Mouse (Mus musculus) right cerebral cortex, postnatal 4 days (tissue): ENCODE measurements around the gene Cnnm4.

ENCODE experiments used
- DNase-seq: peaks from one replicate; pipeline ENCODE4 v3.0.0-alpha.2; 2022

Gene Cnnm4

GRCm38 (mm10) chr1:36474646-36475045 lies 3.2 kb downstream of the Cnnm4 start:
- no peak for DNase-seq

GRCm38 (mm10) chr1:36475480-36476110 lies 4.2 kb downstream of the Cnnm4 start:
- no peak for DNase-seq

GRCm38 (mm10) chr1:36476426-36476825 lies 5.0 kb downstream of the Cnnm4 start:
- no peak for DNase-seq

- DNase-seq = peak; percentile 31
These were observed 6.9 kb downstream of the Cnnm4 start for GRCm38 (mm10) chr1:36478343-36478795.

GRCm38 (mm10) chr1:36479903-36480899 lies 8.8 kb downstream of the Cnnm4 start:
- DNase-seq = no peak

GRCm38 (mm10) chr1:36483825-36484224 lies 12.4 kb downstream of the Cnnm4 start:
- DNase-seq = no peak

- no peak for DNase-seq
These were observed 13.7 kb downstream of the Cnnm4 start for GRCm38 (mm10) chr1:36485080-36485479.

GRCm38 (mm10) chr1:36487111-36487510 lies 15.7 kb downstream of the Cnnm4 start:
- no peak for DNase-seq

- no peak for DNase-seq
These were observed 18.2 kb downstream of the Cnnm4 start for GRCm38 (mm10) chr1:36489661-36490060.

GRCm38 (mm10) chr1:36492416-36493139 lies 21.2 kb downstream of the Cnnm4 start:
- no peak for DNase-seq

- DNase-seq = no peak
These were observed 21.9 kb downstream of the Cnnm4 start for GRCm38 (mm10) chr1:36493299-36493698.

- no peak for DNase-seq
These were observed 25.3 kb downstream of the Cnnm4 start for GRCm38 (mm10) chr1:36496719-36497118.

GRCm38 (mm10) chr1:36497312-36497711 lies 25.9 kb downstream of the Cnnm4 start:
- no peak for DNase-seq

GRCm38 (mm10) chr1:36501261-36501660 lies 29.8 kb downstream of the Cnnm4 start:
- DNase-seq = peak; percentile 85

GRCm38 (mm10) chr1:36508238-36508637 lies 36.8 kb downstream of the Cnnm4 start:
- DNase-seq = no peak

GRCm38 (mm10) chr1:36511289-36512021 lies 40.0 kb downstream of the Cnnm4 start, which contains the start of gene Cnnm3:
TSS of gene Cnnm3 (plus strand) at chr1:36511867.
- peak; percentile 100 for DNase-seq

GRCm38 (mm10) chr1:36512089-36512965 lies 40.9 kb downstream of the Cnnm4 start:
- DNase-seq = peak; percentile 50

GRCm38 (mm10) chr1:36512966-36513280 lies 41.5 kb downstream of the Cnnm4 start:
- no peak for DNase-seq

- DNase-seq = no peak
These were observed 41.9 kb downstream of the Cnnm4 start for GRCm38 (mm10) chr1:36513310-36513709.

GRCm38 (mm10) chr1:36513718-36514117 lies 42.3 kb downstream of the Cnnm4 start:
- no peak for DNase-seq

- no peak for DNase-seq
These were observed 46.8 kb downstream of the Cnnm4 start for GRCm38 (mm10) chr1:36518259-36518658.

- no peak for DNase-seq
These were observed 48.2 kb downstream of the Cnnm4 start for GRCm38 (mm10) chr1:36519626-36520025.
